ENCODE assay signal across 13 mouse cellular contexts in genomic region chr5:148619917-148620316, GRCm38 (mm10).
"Had no signal": no experiment of that assay in that cellular context is flagged by ENCODE, and none has a peak within 500 bp of the region (broad histone marks: within the 10 kb centered on the region; RNA-seq: fewer than 3 reads in every experiment).

No protein-coding gene starts in this region.

- H3K27me3 ChIP-seq: kidney, embryonic 15.5 days; limb, embryonic 13.5 days; neural tube, embryonic 12.5 days had no signal

- H3K36me3 ChIP-seq: kidney, embryonic 15.5 days; limb, embryonic 13.5 days; midbrain, embryonic 10.5 days; neural tube, embryonic 12.5 days had no signal

- H3K4me2 ChIP-seq: kidney, embryonic 15.5 days; limb, embryonic 13.5 days; neural tube, embryonic 12.5 days had no signal

- H3K4me3 ChIP-seq: kidney, embryonic 15.5 days; limb, embryonic 13.5 days; midbrain, embryonic 10.5 days; myocyte; neural tube, embryonic 12.5 days had no signal

- H3K9me3 ChIP-seq: kidney, embryonic 15.5 days; neural tube, embryonic 12.5 days had no signal

- H3K9ac ChIP-seq: kidney, embryonic 15.5 days; limb, embryonic 13.5 days; liver, embryonic 14.5 days; neural tube, embryonic 12.5 days had no signal

- DNase-seq: kidney, postnatal 14 days; left cerebral cortex, postnatal 4 days; lung, adult 18-20 months; lung, postnatal 4 days; midbrain, embryonic 14.5 days; thymus, postnatal 14 days had no signal

- H3K27ac ChIP-seq: kidney, embryonic 15.5 days; limb, embryonic 13.5 days; liver, embryonic 14.5 days; midbrain, embryonic 10.5 days; neural tube, embryonic 12.5 days; stomach, postnatal 0 days had no signal
